Mouse (Mus musculus) left cerebral cortex, adult 18-20 months (tissue): ENCODE data around the gene Gemin4. TPM values are rescaled to one million over a fixed set of nuclear protein-coding genes. Genes with fewer than 3 reads are reported as not detected.

Source experiments
- total RNA-seq, 2 experiments: library from RNA; stranded (reverse); gene quantifications; 2 replicates each; pipeline ENCODE4 v1.2.3; 2021

Gene Gemin4
- total RNA-seq, 2 experiments from 2014 or later = 5.6 to 7.7 TPM

Other genes starting within 250 kb of the Gemin4 start
- gene 1700016K19Rik, start 217.8 kb downstream of the Gemin4 start, total RNA-seq = 1 to 10 TPM; 2.3 to 4.8 TPM
- gene Rflnb, start 189.9 kb downstream of the Gemin4 start, total RNA-seq = 1 to 10 TPM; 7.9 to 8.4 TPM
- 10 to 100 TPM; 84.5 to 85.1 TPM for gene Vps53, start 38.0 kb downstream of the Gemin4 start, total RNA-seq
- gene Fam57a, start 38.0 kb downstream of the Gemin4 start, total RNA-seq = 10 to 100 TPM; 16.8 to 17.4 TPM
- gene Dbil5, start 56 bp downstream of the Gemin4 start, total RNA-seq = 1 to 10 TPM in 1 of 2 experiments, under 1 TPM in 1; 0.70 to 1.3 TPM
- gene Mrm3, start 26.1 kb upstream of the Gemin4 start, total RNA-seq = 10 to 100 TPM; 18.6 to 20.9 TPM
- gene Glod4, start 26.1 kb upstream of the Gemin4 start, total RNA-seq = 10 to 100 TPM; 52.9 to 60.4 TPM
- 10 to 100 TPM in 1 of 2 experiments, 1 to 10 TPM in 1; 8.7 to 11.9 TPM for gene Nxn, start 181.5 kb upstream of the Gemin4 start, total RNA-seq
- 10 to 100 TPM; 38.0 to 38.2 TPM for gene Timm22, start 189.3 kb upstream of the Gemin4 start, total RNA-seq